Mouse (Mus musculus) cerebellum, postnatal 14 days (tissue): ENCODE measurements around the gene Gm4846.
"Not testable (repeated sequence)": the region's sequence is repeated elsewhere in the genome, so short reads cannot be mapped to it uniquely, and the experiment has no call there.

Source experiments
- DNase-seq, 2 experiments: peaks; one replicate each; pipeline ENCODE4 v3.0.0; 2021; ENCODE audit warnings: mixed read lengths in 2 of 2

The Gm4846 gene

GRCm38 (mm10) chr1:166497488-166497887, at the start of gene Gm4846:
Gm4846 (minus strand) TSS chr1:166497588.
- DNase-seq, result not testable (repeated sequence)

GRCm38 (mm10) chr1:166531521-166531920, 34.1 kb upstream of the Gm4846 start:
- DNase-seq, result not testable (repeated sequence)

GRCm38 (mm10) chr1:166524709-166525108, 27.3 kb upstream of the Gm4846 start:
- DNase-seq, result not testable (repeated sequence)

- DNase-seq, result peak; percentile 22 to 52
Observed at GRCm38 (mm10) chr1:166519626-166520025, 22.2 kb upstream of the Gm4846 start.

- DNase-seq, result no peak
Observed at GRCm38 (mm10) chr1:166516556-166516955, 19.2 kb upstream of the Gm4846 start.

GRCm38 (mm10) chr1:166504206-166504605, 6.8 kb upstream of the Gm4846 start:
- DNase-seq, result not testable (repeated sequence)

- DNase-seq, result no peak
Observed at GRCm38 (mm10) chr1:166479503-166479902, 17.9 kb downstream of the Gm4846 start.

- no peak for DNase-seq
Observed at GRCm38 (mm10) chr1:166467172-166467571, 30.2 kb downstream of the Gm4846 start.

GRCm38 (mm10) chr1:166462544-166462943, 34.8 kb downstream of the Gm4846 start:
- DNase-seq, result no peak

- no peak for DNase-seq
Observed at GRCm38 (mm10) chr1:166441992-166442391, 55.4 kb downstream of the Gm4846 start.

GRCm38 (mm10) chr1:166439426-166439825, 58.0 kb downstream of the Gm4846 start:
- no peak for DNase-seq
